Mouse (Mus musculus): ENCODE results near the gene Iah1.

Iah1 gene

DNA sequence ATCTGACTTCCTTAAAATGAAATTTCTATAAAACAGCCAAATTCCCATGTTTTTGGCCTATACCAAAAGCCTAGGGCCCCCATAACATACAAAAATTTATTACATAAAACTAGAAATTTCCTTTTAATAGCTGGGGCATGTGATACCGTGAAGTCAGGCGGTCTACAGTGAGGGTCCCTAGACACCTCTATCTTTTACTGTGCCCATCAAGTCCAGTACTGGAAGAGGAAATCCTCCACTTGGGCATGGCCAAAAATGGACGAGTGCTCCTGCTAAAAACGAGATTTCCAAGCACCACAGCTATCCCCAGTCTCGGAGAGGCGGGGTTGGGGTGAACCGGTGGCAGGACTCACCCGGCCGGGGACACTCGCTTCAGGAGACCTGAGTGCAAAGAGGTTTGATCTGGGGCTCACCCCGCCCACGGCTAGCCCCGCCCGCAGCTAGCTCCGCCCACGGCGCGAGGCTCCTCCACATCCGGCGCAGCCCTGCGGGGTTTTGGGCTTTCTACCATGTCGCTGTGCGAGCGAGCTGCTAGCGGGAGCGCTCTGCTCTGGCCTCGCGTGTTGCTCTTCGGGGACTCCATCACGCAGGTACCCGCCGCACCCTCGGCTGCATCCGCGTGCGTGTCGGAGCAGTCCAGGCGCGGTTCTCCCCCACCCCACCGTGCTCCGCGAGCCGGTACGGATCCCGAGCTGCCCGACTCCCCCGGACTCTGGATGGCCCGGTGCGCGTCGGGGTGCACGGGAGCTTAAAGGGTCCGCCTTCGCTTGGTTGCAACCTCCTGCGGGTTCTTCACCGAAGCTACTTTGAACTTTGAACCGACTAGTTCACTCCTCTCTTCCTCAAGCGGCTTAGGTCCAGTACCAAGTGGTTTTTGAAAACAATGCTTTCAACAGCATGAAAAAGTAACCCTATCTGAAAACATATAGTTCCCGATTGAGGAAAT lies at the start of gene Iah1:
Gene Iah1, plus strand, starts transcription at position 467 of the 946 bp plus-strand sequence.
- peak; percentile 85 for DNase-seq (ENCODE audit: low read depth, low spot score)

DNA sequence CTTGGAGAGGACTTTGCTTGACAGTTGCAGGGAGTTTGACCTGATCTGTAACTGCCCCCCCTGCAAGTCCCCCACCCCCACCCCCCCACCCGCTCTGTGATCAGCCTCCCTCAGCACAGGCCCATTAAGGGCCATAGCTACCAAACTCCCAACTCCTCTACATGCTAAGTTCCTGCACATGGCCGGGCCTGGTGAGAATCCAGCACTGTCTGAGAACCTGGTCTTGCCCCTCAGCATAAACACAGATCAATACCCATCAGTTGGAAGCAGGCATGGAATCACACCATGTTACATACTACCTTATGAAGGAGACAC lies 49.4 kb upstream of the Iah1 start:
- no peak for DNase-seq (ENCODE audit: low read depth, low spot score)

DNA sequence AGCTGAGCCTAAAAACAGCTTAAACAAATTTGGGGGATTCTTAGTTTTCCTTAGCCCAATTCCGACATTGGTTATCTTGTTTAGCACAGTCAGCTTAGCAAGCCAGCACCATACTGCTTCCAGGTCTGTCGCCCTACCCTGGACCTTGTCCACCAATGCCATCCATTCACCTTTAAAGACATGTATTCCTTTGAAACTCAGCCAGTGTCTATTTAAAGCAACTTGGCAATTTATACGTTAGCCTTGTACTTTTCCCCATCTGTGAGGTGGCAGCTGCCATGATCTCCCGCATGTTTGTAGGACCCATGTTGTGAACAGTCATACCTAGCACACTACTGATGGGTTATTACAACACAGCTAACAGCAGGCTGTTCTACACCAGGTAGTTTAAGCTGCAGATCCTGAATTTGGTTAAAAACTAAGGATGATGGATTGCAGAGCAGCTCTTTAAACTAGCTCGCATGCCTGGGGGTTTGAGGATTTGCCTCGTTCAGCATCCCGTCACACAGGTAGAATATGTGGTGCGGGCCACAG lies 48.0 kb upstream of the Iah1 start:
- no peak for DNase-seq (ENCODE audit: low read depth, low spot score)

DNA sequence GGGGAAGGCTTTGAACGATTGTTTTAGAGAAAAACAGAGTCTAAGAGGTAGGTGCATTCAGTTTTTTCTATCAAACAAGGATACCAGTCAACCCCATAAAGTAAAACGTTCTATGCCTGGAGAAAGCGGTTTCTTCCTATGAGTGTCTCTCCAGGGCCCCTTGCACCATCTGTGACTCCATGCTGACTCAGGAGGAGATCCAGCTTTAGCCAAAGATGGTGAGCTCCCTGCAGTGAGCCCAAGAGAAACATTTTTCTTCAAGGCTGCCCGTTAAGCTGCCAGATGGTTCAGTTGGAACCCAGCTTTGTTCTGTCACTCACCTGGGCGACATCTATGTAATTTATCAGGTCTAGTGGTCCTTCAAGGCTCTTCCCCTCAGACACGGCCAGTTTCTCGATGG lies 41.7 kb upstream of the Iah1 start:
- DNase-seq (ENCODE audit: low read depth, low spot score): no peak

DNA sequence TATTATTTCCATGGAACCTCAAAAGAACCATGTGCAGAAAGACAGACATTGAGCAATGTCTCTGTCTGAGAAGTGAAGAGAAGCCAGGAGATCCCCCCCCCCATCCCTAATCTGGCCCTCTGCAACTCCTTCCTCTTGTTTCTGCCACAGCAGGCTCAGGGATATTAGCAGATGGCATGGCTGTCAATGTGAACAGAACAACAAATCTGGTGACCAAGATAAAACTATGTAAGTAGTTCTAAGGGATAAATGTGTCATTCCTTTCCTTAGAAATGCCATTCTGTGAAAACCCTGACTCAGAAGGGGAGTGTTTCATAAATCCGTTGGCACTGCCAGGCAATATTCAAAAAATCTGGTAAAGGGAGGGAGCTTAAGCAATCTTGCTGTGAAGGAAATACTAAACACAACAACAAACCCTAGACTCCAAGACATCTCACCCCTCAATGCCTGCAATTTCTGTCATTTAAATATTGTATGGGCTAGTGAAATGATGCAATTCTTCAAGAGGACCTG lies 38.8 kb upstream of the Iah1 start:
- no peak for DNase-seq (ENCODE audit: low read depth, low spot score)

DNA sequence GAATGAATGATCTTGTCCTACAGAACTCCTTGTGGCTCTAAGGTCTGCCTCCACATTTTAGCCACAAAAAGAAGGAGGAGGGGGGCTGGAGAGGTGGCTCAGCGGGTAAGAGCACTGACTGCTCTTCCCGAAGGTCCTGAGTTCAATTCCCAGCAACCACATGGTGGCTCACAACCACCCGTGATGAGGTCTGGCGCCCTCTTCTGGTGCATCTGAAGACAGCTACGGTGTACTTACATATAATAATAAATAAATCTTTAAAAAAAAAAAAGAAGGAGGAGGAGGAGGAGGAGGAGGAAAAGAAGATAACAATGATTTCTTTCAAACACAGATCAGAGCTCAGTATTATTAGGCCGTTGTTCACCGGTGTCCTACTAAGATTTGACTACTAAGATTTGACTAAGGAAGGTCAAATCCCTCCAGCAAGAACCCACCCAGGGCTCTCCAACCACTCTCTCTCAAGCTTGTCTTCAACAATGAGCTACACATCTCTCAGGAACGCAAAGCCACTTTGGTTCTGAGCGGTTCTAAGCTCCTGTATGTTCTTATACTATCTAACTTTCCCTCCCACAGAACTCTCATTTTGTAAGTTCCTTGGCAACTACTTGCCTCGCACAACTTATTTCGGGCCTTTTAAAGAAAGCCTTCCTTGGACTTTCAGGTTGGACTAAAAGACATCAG lies 31.3 kb upstream of the Iah1 start, which contains the start of gene Cpsf3:
Gene Cpsf3, plus strand, starts transcription at position 631 of the 681 bp plus-strand sequence.
- no peak for DNase-seq (ENCODE audit: low read depth, low spot score)

DNA sequence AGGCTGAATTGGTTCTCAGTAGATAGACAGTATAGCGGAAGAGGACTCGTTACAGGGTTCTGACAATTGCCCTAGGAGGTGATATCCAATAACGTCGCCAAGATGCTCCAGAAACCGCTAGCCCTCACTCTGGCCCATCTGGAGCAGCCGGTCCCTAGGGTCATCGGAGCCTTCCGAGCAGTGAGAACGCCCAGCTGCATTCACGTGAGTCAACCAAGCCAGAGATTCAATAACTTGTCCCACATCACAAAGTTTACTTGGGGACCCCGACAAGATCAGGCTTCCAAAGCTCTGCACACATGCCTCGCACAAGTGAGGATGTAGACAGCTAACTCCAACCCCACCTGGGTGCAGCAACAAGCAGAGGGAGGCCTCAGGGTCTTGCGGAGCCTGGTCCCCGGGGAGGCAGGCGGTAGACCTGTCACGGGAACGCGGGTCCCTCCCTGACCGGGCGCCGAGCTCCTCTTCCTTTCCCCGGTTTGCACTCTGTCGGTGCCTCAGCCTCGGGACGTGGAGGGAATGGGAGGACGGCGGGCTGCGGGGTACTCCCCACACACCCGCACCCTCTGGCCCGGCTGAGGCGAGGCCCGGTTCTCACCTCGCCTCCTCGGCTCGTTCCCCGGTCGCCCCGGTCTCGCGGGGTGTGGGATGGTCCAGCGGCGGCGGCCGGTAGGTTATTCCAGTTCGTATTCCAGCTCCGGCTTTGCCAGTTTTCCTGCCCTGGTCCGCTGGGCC lies 30.5 kb upstream of the Iah1 start:
- no peak for DNase-seq (ENCODE audit: low read depth, low spot score)

DNA sequence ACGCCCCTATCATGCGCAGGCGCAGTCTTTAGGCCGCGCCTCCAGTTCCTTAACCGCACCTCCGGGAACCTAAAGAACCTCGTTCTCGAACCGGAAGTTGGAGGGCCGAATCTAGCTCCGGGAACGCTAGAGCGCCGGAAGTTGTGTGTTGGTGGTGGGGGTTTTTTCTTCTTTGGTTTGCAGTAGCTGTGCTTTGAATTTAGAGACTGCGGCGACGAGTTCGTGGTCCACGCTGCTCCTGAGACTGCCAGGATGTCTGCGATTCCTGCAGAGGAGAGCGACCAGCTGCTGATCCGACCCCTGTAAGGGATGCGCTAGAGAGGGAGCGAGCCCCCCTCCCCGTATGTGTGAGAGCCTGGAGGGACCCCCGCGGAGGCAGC lies 30.0 kb upstream of the Iah1 start, which contains the start of gene Itgb1bp1:
Gene Itgb1bp1, minus strand, starts transcription at position 42 of the 380 bp plus-strand sequence.
- DNase-seq (ENCODE audit: low read depth, low spot score): peak; percentile 99

DNA sequence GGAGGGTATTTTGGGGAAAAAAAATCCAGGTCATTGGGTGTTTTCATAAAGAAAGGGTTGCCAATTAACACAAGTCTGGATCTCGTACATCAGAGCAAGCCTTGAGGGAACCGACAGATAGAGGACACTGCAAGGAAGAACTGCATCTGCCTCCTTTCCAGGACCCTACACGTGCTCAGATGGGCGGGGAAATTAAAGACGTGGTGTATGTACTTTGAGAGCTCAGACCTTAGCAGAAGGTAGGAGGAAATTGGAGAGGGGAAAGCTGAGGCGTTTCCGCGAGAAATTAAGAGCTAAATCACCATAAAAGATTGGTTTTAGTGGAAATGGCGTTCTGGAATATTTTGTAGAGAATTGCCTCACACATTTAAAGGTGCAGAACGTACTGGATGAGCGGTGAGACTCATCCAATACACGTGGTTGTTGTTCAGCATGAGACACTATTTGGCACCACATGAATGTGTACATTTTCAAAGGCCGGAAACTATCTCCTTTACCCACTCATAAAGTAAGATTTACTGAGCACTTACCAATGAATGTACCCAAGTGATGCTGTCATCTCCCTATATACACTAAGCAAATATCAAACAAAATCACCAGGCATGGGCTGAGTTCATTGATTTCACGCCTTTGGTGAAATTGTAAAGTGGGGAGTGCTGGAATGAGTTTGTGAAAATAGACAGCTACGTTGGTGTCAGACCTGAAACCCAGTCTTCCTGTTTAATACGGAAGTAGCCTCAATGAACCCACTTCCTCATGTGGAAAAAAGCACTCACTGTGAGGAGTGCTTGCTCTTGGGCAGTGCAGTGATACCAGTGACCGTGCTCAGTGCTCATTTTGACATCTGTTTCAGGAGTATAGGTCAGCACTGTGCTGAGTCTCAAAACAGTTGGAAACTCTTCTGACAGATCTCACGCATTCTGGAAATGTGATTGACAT lies 29.2 kb upstream of the Iah1 start:
- peak; percentile 46 for DNase-seq (ENCODE audit: low read depth, low spot score)

DNA sequence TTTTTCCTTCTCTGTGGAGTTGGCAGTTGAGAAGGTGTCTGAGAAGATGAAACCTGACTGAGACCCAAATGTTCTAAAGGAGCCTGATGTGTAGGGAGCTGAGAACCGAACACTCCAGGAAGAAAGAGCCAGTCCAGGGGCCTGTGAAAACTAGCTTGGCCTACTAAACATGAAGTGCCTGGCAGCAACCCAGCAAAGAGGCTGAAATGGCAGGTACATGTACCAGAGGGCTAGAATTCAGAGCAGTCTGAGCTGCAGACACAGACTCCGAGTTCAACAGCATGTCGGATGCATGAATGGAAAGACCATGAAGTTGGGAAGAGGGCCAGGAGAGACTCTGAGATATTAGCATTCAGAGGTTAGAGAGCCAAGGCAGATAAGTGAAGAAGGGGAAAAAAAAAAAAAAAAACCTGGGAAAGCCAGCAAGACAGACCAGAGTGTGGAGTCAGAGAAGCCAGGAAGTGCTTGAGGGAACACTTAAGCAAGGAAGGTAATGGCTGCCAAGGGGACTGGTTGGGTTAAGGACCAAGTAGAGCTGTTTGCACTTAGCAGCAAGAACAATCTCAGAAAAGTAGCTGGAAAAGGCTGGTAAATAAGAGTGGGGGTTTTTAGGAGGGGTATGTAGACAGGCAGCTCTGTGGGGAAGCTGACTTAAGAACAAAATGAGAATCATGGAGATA lies 27.3 kb upstream of the Iah1 start:
- no peak for DNase-seq (ENCODE audit: low read depth, low spot score)

DNA sequence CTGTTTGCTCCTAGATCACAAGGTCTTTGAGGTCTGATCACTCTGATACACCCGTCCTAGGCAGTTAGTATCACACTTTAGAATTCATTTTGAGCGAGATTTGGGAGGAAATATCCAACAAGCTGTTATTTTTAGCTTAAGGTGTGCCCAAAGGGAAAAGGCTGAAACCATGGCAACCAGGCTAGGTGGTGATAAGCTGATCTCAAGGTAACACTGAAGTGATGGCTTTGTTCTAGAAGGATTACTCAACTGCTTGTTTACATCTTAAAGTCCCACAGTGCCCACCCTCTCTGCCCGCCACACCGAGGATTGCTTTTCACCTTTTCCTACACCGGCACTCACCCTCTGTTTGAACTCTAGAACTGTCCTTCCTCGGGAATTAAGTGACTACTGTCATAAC lies 26.5 kb upstream of the Iah1 start:
- peak; percentile 35 for DNase-seq (ENCODE audit: low read depth, low spot score)

DNA sequence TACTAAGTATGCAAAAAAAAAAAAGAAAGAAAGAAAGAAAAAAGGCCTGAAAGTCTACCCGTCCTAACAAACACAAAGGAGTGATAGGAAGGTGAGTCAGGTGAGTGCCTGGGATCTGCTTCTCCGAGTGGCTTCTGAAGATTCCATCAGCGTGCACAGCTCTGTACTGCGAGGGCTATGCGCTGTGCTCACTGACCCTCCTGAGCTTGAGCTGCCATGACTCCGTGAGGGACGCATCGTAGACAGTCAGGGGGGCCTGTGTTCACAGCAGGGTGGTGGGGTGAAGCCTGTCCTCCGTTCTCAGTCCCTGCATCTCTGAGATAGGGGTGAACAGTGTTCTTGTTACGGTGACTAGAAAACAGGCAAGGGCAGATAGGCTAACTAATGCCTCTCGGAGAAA lies 17.3 kb upstream of the Iah1 start:
- no peak for DNase-seq (ENCODE audit: low read depth, low spot score)

DNA sequence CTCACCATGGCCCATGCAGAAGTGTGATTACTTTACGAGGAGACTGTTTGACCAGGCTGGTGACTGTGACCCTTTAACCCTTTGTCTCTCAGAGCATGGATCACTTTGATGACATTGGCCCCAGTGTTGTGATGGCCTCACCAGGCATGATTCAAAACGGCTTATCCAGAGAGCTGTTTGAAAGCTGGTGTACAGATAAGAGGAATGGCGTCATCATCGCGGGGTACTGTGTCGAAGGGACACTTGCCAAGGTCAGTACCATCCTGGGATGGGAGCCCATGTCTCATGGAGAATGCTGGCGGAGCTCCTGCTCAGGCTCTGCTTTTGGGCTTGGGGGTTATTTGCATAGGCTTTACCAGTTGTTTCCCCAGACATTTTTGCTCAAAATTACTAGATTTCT lies 14.9 kb upstream of the Iah1 start:
- no peak for DNase-seq (ENCODE audit: low read depth, low spot score)

DNA sequence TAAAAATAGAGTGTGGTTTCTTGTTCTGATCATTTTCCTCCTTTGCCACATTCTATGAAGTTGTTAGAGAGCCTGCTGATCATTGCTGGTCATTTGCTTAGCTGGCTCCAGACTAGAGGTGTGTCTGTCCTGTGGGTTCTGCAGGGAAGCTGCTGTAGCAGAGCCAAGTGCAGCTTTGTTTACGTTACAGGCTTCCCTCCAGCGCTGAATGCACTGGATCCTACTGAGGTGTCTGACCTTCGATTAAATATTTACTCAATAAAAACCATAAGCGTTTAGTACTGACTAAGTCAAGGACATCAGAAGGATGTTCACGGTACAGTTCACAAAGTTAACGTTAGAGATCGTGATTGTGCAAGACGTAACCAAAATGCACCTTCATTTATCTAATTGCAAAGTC lies 14.3 kb upstream of the Iah1 start:
- DNase-seq (ENCODE audit: low read depth, low spot score): no peak

DNA sequence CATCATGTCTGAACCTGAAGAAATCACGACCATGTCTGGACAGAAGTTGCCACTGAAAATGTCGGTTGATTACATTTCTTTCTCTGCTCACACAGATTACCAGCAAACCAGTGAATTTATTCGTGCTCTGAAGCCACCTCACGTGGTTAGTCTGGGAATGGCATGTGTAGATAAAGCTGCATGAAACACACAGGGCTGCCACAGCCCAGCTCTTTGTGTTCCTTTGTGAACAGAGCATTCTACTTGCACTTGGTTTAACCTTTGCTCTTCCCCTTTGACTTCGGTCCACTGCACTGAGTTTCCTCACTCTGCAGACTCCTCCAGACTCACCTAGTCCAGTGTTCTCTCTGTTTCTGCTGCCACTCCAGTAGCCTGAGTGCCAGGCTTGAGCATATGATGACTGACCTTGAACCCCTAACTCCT lies 13.8 kb upstream of the Iah1 start:
- peak; percentile 31 for DNase-seq (ENCODE audit: low read depth, low spot score)

DNA sequence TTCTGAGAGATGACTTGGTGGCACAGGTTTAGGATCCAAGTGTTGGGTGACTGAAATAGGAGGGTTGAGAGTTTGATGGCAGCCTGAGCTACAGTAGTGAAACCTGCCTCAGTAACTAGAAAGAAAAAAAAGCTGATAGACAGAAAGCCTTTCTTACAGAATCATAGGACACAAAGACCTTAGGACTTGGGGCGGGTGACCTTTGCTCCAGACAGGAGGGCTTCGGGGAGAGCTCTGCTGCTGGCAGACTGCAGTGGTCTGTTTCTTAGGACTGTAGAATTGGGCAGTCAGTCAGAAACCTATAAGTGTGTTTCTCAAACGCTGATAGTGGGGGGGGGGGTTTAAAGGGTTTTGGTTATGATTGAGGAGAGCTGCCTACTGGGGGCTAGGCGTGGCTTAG lies 10.4 kb upstream of the Iah1 start:
- no peak for DNase-seq (ENCODE audit: low read depth, low spot score)

DNA sequence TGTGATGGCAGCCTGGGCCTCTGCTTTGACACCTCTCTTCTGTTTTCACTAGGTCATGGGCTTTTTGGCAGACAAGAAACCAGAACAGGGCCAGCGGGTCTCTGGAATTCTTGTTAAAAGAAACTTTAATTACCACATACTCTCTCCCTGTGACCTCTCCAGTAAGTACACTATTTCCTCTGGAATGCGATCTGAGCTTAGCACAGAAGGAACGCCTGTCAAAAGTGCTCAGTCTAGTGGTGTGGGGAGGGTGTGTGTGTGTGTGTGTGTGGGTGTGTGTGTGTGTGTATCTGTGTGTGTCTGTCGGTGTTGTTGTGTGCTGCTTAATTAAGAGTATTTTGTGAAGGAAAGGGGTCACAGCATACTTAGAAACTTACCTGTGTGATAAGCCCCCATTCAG lies 9.5 kb upstream of the Iah1 start:
- peak; percentile 30 for DNase-seq (ENCODE audit: low read depth, low spot score)

DNA sequence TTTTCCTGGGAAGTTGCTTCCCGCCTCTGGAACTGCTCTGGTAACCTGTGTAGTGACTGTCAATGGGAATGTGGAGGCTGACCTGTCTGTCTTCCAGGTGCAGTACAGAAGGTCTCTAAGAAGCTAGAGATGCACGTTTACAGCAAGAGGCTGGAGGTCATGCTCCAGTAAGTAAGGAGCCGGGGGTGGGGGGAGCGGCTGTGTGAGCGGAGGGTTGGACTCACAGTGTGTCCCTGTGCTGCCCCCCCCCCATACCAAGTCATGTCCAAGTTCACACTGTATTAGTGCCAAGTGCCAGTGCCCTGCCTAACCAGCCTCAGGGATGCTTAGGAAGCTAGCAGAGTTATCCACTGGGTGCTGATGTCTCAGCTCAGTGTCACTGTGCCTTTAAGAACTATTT lies 4.0 kb upstream of the Iah1 start:
- no peak for DNase-seq (ENCODE audit: low read depth, low spot score)

DNA sequence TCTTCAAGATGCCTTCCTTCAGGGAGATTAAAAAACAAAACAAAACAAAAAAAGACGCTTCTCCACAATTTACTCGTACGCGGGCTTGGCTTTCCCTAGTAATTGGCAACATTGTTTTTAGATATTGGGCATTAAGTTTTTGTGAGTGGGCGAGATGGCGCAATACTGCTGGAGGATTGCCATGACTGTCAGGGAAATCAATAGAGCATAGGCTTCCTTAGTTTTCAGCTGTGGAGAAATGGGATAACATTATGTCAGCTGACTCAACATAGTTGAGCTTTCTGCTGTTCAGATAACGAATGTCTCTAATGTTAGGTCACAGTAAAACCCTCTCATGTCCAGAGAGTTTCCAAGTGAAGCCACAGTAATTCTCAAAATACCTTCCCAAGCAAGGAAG lies 678 bp downstream of the Iah1 start:
- DNase-seq (ENCODE audit: low read depth, low spot score): no peak

Data from R1 (cell line).